Mouse (Mus musculus) forebrain, embryonic 16.5 days (tissue): Measurements from ENCODE around the gene Cox8a. TPM values are rescaled to one million over a fixed set of nuclear protein-coding genes. Genes with fewer than 3 reads are reported as not detected.

Experiments
- ATAC-seq: fragments of 200-750 bp; cut with Nextera tagmentation; 2 replicates; pipeline ENCODE4 v1.8.0; 2017; ENCODE audit warnings: mild to moderate bottlenecking, moderate library complexity
- H3K27ac ChIP-seq: fragments of 300-500 bp; sonication (generic); 2 replicates; pipeline ENCODE4 v1.5.1; 2014; ENCODE audit warnings: low read length, control low read depth
- H3K27me3 ChIP-seq: fragments of 300-500 bp; sonication (generic); replicated peaks from 2 replicates; pipeline ENCODE4 v1.6.1; 2014; ENCODE audit warnings: low read length; ENCODE audit not compliant: control insufficient read depth, insufficient read depth
- H3K36me3 ChIP-seq: fragments of 300-500 bp; sonication (generic); 2 replicates; pipeline ENCODE4 v1.6.1; 2014; ENCODE audit not compliant: control insufficient read depth, insufficient read depth
- H3K4me1 ChIP-seq: fragments of 300-500 bp; sonication (generic); replicated peaks from 2 replicates; pipeline ENCODE4 v1.6.1; 2014; ENCODE audit warnings: low read length; ENCODE audit not compliant: control insufficient read depth, insufficient read depth
- H3K4me2 ChIP-seq: fragments of 300-500 bp; sonication (generic); 2 replicates; pipeline ENCODE4 v1.6.1; 2014; ENCODE audit warnings: mild to moderate bottlenecking, low read length, control low read depth
- H3K4me3 ChIP-seq: fragments of 300-500 bp; sonication (generic); replicated peaks from 2 replicates; pipeline ENCODE4 v1.5.1; 2014; ENCODE audit warnings: mild to moderate bottlenecking, low read length, control low read depth
- H3K9ac ChIP-seq: fragments of 300-500 bp; sonication (generic); replicated peaks from 2 replicates; pipeline ENCODE4 v1.6.1; 2014; ENCODE audit warnings: low read depth, low read length, control low read depth
- H3K9me3 ChIP-seq: fragments of 300-500 bp; sonication (generic); 2 replicates; pipeline ENCODE4 v1.6.1; 2016; ENCODE audit warnings: low read length; ENCODE audit not compliant: control insufficient read depth
- whole genome bisulfite sequencing: fragments of 180-500 bp; shearing (Covaris S2); extraction: QIAGEN DNeasy Blood & Tissue Kit; methylation state at CpG from one replicate; pipeline ENCODE4 v1.1.7; 2014; 5-methylcytosine and 5-hydroxymethylcytosine counted together
- polyA plus RNA-seq: library from polyadenylated mRNA; unstranded; fragments of >200 nt; fragmentation: Nextera tagmentation; extraction: Ambion mirVana; gene quantifications from 2 replicates; pipeline ENCODE4 v1.2.1, GENCODE M21; 2015

Cox8a gene
- polyA plus RNA-seq, 1 experiment from 2014 or later = 602 TPM

GRCm38 (mm10) chr19:7257881-7258280 lies 40.5 kb upstream of the Cox8a start:
- Histone ChIP-seq H3K27ac (peak overlapping the region; percentile 33; the same call in 1 of the 2 replicates), H3K4me3 (no peak overlapping the region), H3K4me2 (no peak overlapping the region), H3K27me3 (no peaks in the 10 kb centered on the region), H3K4me1 (peaks cover 5% of the 10 kb centered on the region; the same call in 1 of the 2 replicates), H3K36me3 (no peaks in the 10 kb centered on the region), H3K9ac (no peak overlapping the region), H3K9me3 (0 out of 2 replicates have a peak, but pooled peaks cover 3% of the 10 kb centered on the region)
- peak; percentile 80 for ATAC-seq
- WGBS = 52% methylated on average over 5 of the region's 5 CpGs

- ATAC-seq = no peak
- Histone ChIP-seq H3K4me2 (no peak overlapping the region), H3K4me3 (no peak overlapping the region), H3K27me3 (no peaks in the 10 kb centered on the region), H3K36me3 (no peaks in the 10 kb centered on the region), H3K9me3 (no peaks in the 10 kb centered on the region), H3K9ac (no peak overlapping the region), H3K27ac (no peak overlapping the region), H3K4me1 (peaks cover 4% of the 10 kb centered on the region; the same call in 1 of the 2 replicates)
- WGBS = 84% methylated on average over 3 of the region's 3 CpGs
Observed at GRCm38 (mm10) chr19:7246021-7246420, 28.6 kb upstream of the Cox8a start.

- ATAC-seq = peak; percentile 97
- Histone ChIP-seq H3K9me3 (no peaks in the 10 kb centered on the region), H3K27ac (peak within 1 kb of the TSS; percentile 80), H3K9ac (peak within 1 kb of the TSS; percentile 76), H3K36me3 (no peaks in the 10 kb centered on the region), H3K4me2 (peak within 1 kb of the TSS; percentile 92), H3K27me3 (no peaks in the 10 kb centered on the region), H3K4me1 (peaks cover 18% of the 10 kb centered on the region), H3K4me3 (peak within 1 kb of the TSS; percentile 80)
- WGBS = 0% methylated on average over 80 of the region's 80 CpGs
Observed at GRCm38 (mm10) chr19:7240782-7241690, 23.6 kb upstream of the Cox8a start, which contains the start of gene Naa40. Naa40 (minus strand) TSS chr19:7241183.

GRCm38 (mm10) chr19:7240291-7240690 lies 22.9 kb upstream of the Cox8a start:
- no peak for ATAC-seq
- H3K4me3 ChIP-seq = peak overlapping the region; percentile 80
- H3K9me3 ChIP-seq = no peaks in the 10 kb centered on the region
- no peak overlapping the region; the same call in 1 of the 2 replicates for H3K27ac ChIP-seq
- no peaks in the 10 kb centered on the region for H3K36me3 ChIP-seq
- peaks cover 18% of the 10 kb centered on the region for H3K4me1 ChIP-seq
- H3K9ac ChIP-seq = peak overlapping the region; percentile 76
- 2% methylated on average over 13 of the region's 13 CpGs for WGBS
- no peaks in the 10 kb centered on the region for H3K27me3 ChIP-seq
- peak overlapping the region; percentile 92 for H3K4me2 ChIP-seq

GRCm38 (mm10) chr19:7239574-7239973 lies 22.2 kb upstream of the Cox8a start:
- Histone ChIP-seq H3K36me3 (no peaks in the 10 kb centered on the region), H3K4me2 (peak overlapping the region; percentile 92), H3K9me3 (no peaks in the 10 kb centered on the region), H3K9ac (peak overlapping the region; percentile 76), H3K4me1 (peaks cover 18% of the 10 kb centered on the region), H3K27ac (no peak overlapping the region), H3K27me3 (no peaks in the 10 kb centered on the region), H3K4me3 (peak overlapping the region; percentile 80)
- WGBS = 81% methylated on average over 3 of the region's 3 CpGs
- ATAC-seq = no peak

- H3K27me3 ChIP-seq = no peaks in the 10 kb centered on the region
- H3K36me3 ChIP-seq = peaks cover 6% of the 10 kb centered on the region; the same call in 1 of the 2 replicates
- no peak for ATAC-seq
- H3K4me1 ChIP-seq = peaks cover 18% of the 10 kb centered on the region
- no peak overlapping the region for H3K4me2 ChIP-seq
- no peak overlapping the region for H3K27ac ChIP-seq
- H3K9ac ChIP-seq = no peak overlapping the region
- WGBS = 85% methylated on average over 4 of the region's 4 CpGs
- H3K9me3 ChIP-seq = no peaks in the 10 kb centered on the region
- H3K4me3 ChIP-seq = no peak overlapping the region
Observed at GRCm38 (mm10) chr19:7236742-7237141, 19.3 kb upstream of the Cox8a start.

GRCm38 (mm10) chr19:7236011-7236410 lies 18.6 kb upstream of the Cox8a start:
- peaks cover 8% of the 10 kb centered on the region; the same call in 1 of the 2 replicates for H3K36me3 ChIP-seq
- no peak for ATAC-seq
- 86% methylated on average over 2 of the region's 2 CpGs for WGBS
- H3K27ac ChIP-seq = no peak overlapping the region
- no peaks in the 10 kb centered on the region for H3K27me3 ChIP-seq
- H3K4me2 ChIP-seq = no peak overlapping the region
- no peak overlapping the region for H3K4me3 ChIP-seq
- no peak overlapping the region for H3K9ac ChIP-seq
- H3K9me3 ChIP-seq = no peaks in the 10 kb centered on the region
- peaks cover 14% of the 10 kb centered on the region for H3K4me1 ChIP-seq

- Histone ChIP-seq H3K4me1 (peaks cover 14% of the 10 kb centered on the region), H3K27me3 (no peaks in the 10 kb centered on the region), H3K9ac (no peak overlapping the region), H3K36me3 (peaks cover 8% of the 10 kb centered on the region; the same call in 1 of the 2 replicates), H3K4me3 (no peak overlapping the region), H3K27ac (no peak overlapping the region), H3K9me3 (no peaks in the 10 kb centered on the region), H3K4me2 (no peak overlapping the region)
- ATAC-seq = no peak
- WGBS = 93% methylated on average over 9 of the region's 9 CpGs
Observed at GRCm38 (mm10) chr19:7235461-7235860, 18.0 kb upstream of the Cox8a start.

GRCm38 (mm10) chr19:7234537-7235221 lies 17.3 kb upstream of the Cox8a start:
- ATAC-seq = peak; percentile 94
- 44% methylated on average over 8 of the region's 8 CpGs for WGBS
- Histone ChIP-seq H3K9me3 (no peaks in the 10 kb centered on the region), H3K27me3 (no peaks in the 10 kb centered on the region), H3K9ac (no peak overlapping the region), H3K4me2 (no peak overlapping the region), H3K27ac (no peak overlapping the region), H3K4me1 (peaks cover 6% of the 10 kb centered on the region), H3K36me3 (peaks cover 9% of the 10 kb centered on the region; the same call in 1 of the 2 replicates), H3K4me3 (no peak overlapping the region)
